Comparison of ENCODE assay signal across 20 mouse cellular contexts in the genomic region with DNA sequence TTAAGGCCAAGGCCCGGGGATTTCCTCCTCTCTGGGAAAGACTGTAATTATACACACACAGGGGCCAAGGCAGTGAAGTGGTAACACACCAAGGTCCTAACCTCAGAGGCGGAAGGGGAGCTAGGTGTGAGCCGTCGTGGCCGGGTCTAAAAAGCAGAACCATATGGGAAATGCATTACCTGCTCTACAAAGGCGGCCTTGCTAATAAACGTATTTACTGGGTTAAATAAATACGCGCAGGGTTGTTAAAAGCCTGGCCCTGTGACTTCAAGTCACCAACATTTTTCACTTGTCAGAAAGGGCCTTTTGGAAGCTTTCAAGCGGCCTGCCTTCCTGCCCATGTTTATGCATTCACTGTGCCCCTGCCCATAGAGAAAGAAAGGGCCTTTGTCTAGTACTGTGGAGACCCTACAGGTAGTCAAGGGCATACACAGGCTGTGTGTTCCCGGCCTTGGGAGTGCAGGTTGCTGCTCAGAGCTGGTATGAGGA.
DNase-seq lines count a peak whose midpoint lies in the region; ATAC-seq and TF ChIP-seq lines count a peak whose summit lies in the region.
"Had no signal": no experiment of that assay in that cellular context is flagged by ENCODE, and none has a peak within 500 bp of the region (broad histone marks: within the 10 kb centered on the region; RNA-seq: fewer than 3 reads in every experiment).

No protein-coding gene starts in this region.

- TF ChIP-seq CTCF in E14TG2a.4 (conservative IDR thresholded peaks at IDR 0.05; ENCODE audit: low read length), result no peak

- peak; percentile 55 for ATAC-seq in kidney, embryonic 15.5 days (replicated peaks; ENCODE audit: low FRiP score)
- no peak for ATAC-seq in granulocyte monocyte progenitor cell, adult 5-6 weeks (replicated peaks; ENCODE audit: poor library complexity, severe bottlenecking)
- ATAC-seq: midbrain, embryonic 15.5 days had no signal

- no peaks in the 10 kb centered on the region for H3K9me3 ChIP-seq in kidney, embryonic 15.5 days (replicated peaks)
- no peaks in the 10 kb centered on the region for H3K9me3 ChIP-seq in E14TG2a.4 (ENCODE audit: low read length)
- H3K9me3 ChIP-seq: forebrain, embryonic 12.5 days; heart, embryonic 13.5 days; hindbrain, embryonic 15.5 days; liver, embryonic 13.5 days; midbrain, embryonic 15.5 days; neural tube, embryonic 12.5 days had no signal

- WGBS in kidney, embryonic 15.5 days, result 27% methylated on average over 11 of the region's 11 CpGs

- peak overlapping the region; percentile 69 for H3K27ac ChIP-seq in kidney, embryonic 15.5 days
- H3K27ac ChIP-seq: forebrain, embryonic 12.5 days; heart, embryonic 13.5 days; hindbrain, embryonic 15.5 days; layer of hippocampus, adult 2 months; liver, embryonic 13.5 days; macrophage; midbrain, embryonic 15.5 days; neural tube, embryonic 12.5 days had no signal

- no peaks in the 10 kb centered on the region for H3K27me3 ChIP-seq in kidney, embryonic 15.5 days
- H3K27me3 ChIP-seq in E14TG2a.4 (ENCODE audit: insufficient read depth, low read length), result peaks cover 37% of the 10 kb centered on the region
- H3K27me3 ChIP-seq: CH12.LX; forebrain, embryonic 12.5 days; heart, embryonic 13.5 days; hindbrain, embryonic 15.5 days; liver, embryonic 13.5 days; midbrain, embryonic 15.5 days; neural tube, embryonic 12.5 days had no signal

- H3K9ac ChIP-seq in kidney, embryonic 15.5 days, result no peak overlapping the region
- H3K9ac ChIP-seq: forebrain, embryonic 12.5 days; heart, embryonic 13.5 days; hindbrain, embryonic 15.5 days; liver, embryonic 13.5 days; midbrain, embryonic 15.5 days; neural tube, embryonic 12.5 days had no signal

- peaks cover 66% of the 10 kb centered on the region for H3K4me1 ChIP-seq in kidney, embryonic 15.5 days
- H3K4me1 ChIP-seq in E14TG2a.4 (replicated peaks; ENCODE audit: low read depth, low read length), result peaks cover 48% of the 10 kb centered on the region

- H3K36me3 ChIP-seq in kidney, embryonic 15.5 days, result no peaks in the 10 kb centered on the region
- no peaks in the 10 kb centered on the region for H3K36me3 ChIP-seq in E14TG2a.4 (ENCODE audit: insufficient read depth, low read length)
- H3K36me3 ChIP-seq: forebrain, embryonic 12.5 days; heart, embryonic 13.5 days; hindbrain, embryonic 15.5 days; liver, embryonic 13.5 days; midbrain, embryonic 15.5 days; neural tube, embryonic 12.5 days had no signal

- H3K4me3 ChIP-seq in kidney, embryonic 15.5 days (replicated peaks), result no peak overlapping the region
- H3K4me3 ChIP-seq in E14TG2a.4 (replicated peaks; ENCODE audit: low read length), result 0 out of 2 replicates have a peak overlapping the region, but pooled peaks have one; percentile 35
- H3K4me3 ChIP-seq: forebrain, embryonic 12.5 days; heart, embryonic 13.5 days; hindbrain, embryonic 15.5 days; layer of hippocampus, adult 2 months; liver, embryonic 13.5 days; midbrain, embryonic 15.5 days; neural tube, embryonic 12.5 days had no signal

- no peak overlapping the region for H3K4me2 ChIP-seq in kidney, embryonic 15.5 days
- H3K4me2 ChIP-seq: forebrain, embryonic 12.5 days; heart, embryonic 13.5 days; hindbrain, embryonic 15.5 days; liver, embryonic 13.5 days; midbrain, embryonic 15.5 days; neural tube, embryonic 12.5 days had no signal

- no peak for DNase-seq in kidney, adult 11 months
- peak; percentile 38 for DNase-seq in ES-CJ7 (ENCODE audit: low read depth, low spot score)
- peak; percentile 93 for DNase-seq in forelimb bud, embryonic 11.5 days (ENCODE audit: low read depth, low spot score)
- no peak for DNase-seq in right cerebral cortex, postnatal 25 days
- DNase-seq in cerebellum, adult 9-11 months, result no peak
- DNase-seq: adrenal gland, adult 2 months; cerebellum, adult 9-10 months; gastrocnemius, postnatal 10 days; liver, embryonic 13.5 days had no signal

Comparison
In these comparisons a context has a peak if more than half of its experiments do, and no peak if none do; other contexts are left out.
1. DNase-seq: peak in ES-CJ7 (single experiment) and forelimb bud, embryonic 11.5 days (single experiment); none in kidney, adult 11 months (single experiment), right cerebral cortex, postnatal 25 days (single experiment) and cerebellum, adult 9-11 months (single experiment).